23 mouse cellular contexts compared by ENCODE assay signal in the genomic region with DNA sequence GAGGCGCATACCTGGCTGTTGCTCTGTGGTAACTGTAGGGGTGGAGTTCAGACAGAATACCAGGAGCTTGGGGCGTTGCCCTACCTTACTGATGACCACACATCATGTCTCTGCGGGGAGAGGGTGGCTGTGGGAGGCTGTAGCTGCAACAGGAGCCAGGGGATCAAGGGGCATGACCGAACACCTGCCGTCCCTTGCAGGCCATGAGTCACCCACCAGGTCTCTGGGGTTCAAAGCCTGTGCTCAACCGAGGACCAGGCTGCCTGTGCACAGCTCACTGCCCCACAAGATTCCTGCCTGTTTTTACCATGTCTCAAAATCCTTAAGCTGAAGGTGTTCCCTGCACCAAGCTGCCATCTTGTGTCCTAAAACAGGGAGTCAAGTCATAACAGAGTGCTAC.
"Had no signal": no experiment of that assay in that cellular context is flagged by ENCODE, and none has a peak within 500 bp of the region (broad histone marks: within the 10 kb centered on the region; RNA-seq: fewer than 3 reads in every experiment).

No protein-coding gene starts in this region.

- H3K4me3 ChIP-seq: heart, embryonic 10.5 days; heart, embryonic 12.5 days; hindbrain, embryonic 13.5 days; hindbrain, embryonic 15.5 days; layer of hippocampus, adult 2 months; left cerebral cortex, adult 2 months; limb, embryonic 12.5 days; liver, embryonic 13.5 days; liver, embryonic 15.5 days had no signal

- H3K9ac ChIP-seq: forebrain, postnatal 0 days; heart, embryonic 12.5 days; hindbrain, embryonic 13.5 days; hindbrain, embryonic 15.5 days; limb, embryonic 12.5 days; liver, embryonic 13.5 days; liver, embryonic 15.5 days had no signal

- H3K9me3 ChIP-seq: heart, embryonic 10.5 days; heart, embryonic 12.5 days; hindbrain, embryonic 13.5 days; hindbrain, embryonic 15.5 days; limb, embryonic 12.5 days; liver, embryonic 13.5 days; liver, embryonic 15.5 days had no signal

- H3K27me3 ChIP-seq: heart, embryonic 12.5 days; hindbrain, embryonic 13.5 days; hindbrain, embryonic 15.5 days; limb, embryonic 12.5 days; liver, embryonic 13.5 days; liver, embryonic 15.5 days had no signal

- H3K4me1 ChIP-seq: heart, embryonic 10.5 days; hindbrain, embryonic 13.5 days; hindbrain, embryonic 15.5 days; limb, embryonic 12.5 days; liver, embryonic 13.5 days; liver, embryonic 15.5 days had no signal

- H3K27ac ChIP-seq: heart, embryonic 10.5 days; hindbrain, embryonic 13.5 days; hindbrain, embryonic 15.5 days; hindbrain, postnatal 0 days; layer of hippocampus, adult 2 months; left cerebral cortex, adult 2 months; limb, embryonic 12.5 days; liver, embryonic 13.5 days; liver, embryonic 15.5 days had no signal

- H3K36me3 ChIP-seq: heart, embryonic 10.5 days; heart, embryonic 12.5 days; hindbrain, embryonic 13.5 days; hindbrain, embryonic 15.5 days; limb, embryonic 12.5 days; liver, embryonic 13.5 days; liver, embryonic 15.5 days had no signal

- DNase-seq: forebrain, postnatal 0 days; gastrocnemius, postnatal 14 days; gastrocnemius, postnatal 36 days; heart, adult 18-20 months; heart, postnatal 10 days; heart, postnatal 36 days; kidney, adult 18-20 months; kidney, adult 9 months; kidney, postnatal 10 days; kidney, postnatal 25 days; kidney, postnatal 4 days; liver; liver, embryonic 13.5 days had no signal

- ATAC-seq: forebrain, postnatal 0 days; hindbrain, postnatal 0 days had no signal

- H3K4me2 ChIP-seq: heart, embryonic 12.5 days; hindbrain, embryonic 13.5 days; hindbrain, embryonic 15.5 days; limb, embryonic 12.5 days; liver, embryonic 11.5 days; liver, embryonic 13.5 days; liver, embryonic 15.5 days had no signal
